Mouse (Mus musculus) kidney, adult 2 months (tissue): ENCODE measurements at regions not wholly inside any gene's neighbourhood (a gene's known extent, or its start where the extent isn't known, plus 50 kb on each side); places are given as distances from the start of the nearest gene placed in this dataset.

Source experiments
- CTCF ChIP-seq: fragments of 200-500 bp; conservative IDR thresholded peaks from 2 replicates; pipeline ENCODE4 v1.5.1; 2011; ENCODE audit warnings: low read depth, mild to moderate bottlenecking, control low read depth, low read length, moderate library complexity, mixed read lengths; ENCODE audit not compliant: insufficient read depth, insufficient read length
- POLR2A ChIP-seq: fragments of 200-500 bp; IDR thresholded peaks from one replicate; pipeline ENCODE4 v1.6.1; 2011; ENCODE audit warnings: low read depth, low read length, control low read depth

- no peak for TF ChIP-seq POLR2A
- no peak for TF ChIP-seq CTCF
Measured at GRCm38 (mm10) chr2:6267066-6267465, 54.2 kb upstream of the Echdc3 start.
